Mouse (Mus musculus): ENCODE measurements around the gene Gm49355. TPM values are rescaled to one million over a fixed set of nuclear protein-coding genes. Genes with fewer than 3 reads are reported as not detected.

The Gm49355 gene
- polyA plus RNA-seq (2021; fragmentation: Nextera tagmentation): 0.20 and 0.24 TPM in 2 replicates
- long read RNA-seq, experiment 1, partial matches to known transcripts: 1 of 1 reads
- long read RNA-seq, experiment 1, other reads (novel, unspliced or antisense): 0 of 1 reads
- long read RNA-seq, experiment 2, partial matches to known transcripts: 2 of 2 reads
- long read RNA-seq, experiment 2, other reads (novel, unspliced or antisense): 0 of 2 reads

GRCm38 (mm10) chr14:12283641-12284040, at the start of gene Gm49355:
Gene Gm49355, plus strand, starts transcription at chr14:12283976.

DNA sequence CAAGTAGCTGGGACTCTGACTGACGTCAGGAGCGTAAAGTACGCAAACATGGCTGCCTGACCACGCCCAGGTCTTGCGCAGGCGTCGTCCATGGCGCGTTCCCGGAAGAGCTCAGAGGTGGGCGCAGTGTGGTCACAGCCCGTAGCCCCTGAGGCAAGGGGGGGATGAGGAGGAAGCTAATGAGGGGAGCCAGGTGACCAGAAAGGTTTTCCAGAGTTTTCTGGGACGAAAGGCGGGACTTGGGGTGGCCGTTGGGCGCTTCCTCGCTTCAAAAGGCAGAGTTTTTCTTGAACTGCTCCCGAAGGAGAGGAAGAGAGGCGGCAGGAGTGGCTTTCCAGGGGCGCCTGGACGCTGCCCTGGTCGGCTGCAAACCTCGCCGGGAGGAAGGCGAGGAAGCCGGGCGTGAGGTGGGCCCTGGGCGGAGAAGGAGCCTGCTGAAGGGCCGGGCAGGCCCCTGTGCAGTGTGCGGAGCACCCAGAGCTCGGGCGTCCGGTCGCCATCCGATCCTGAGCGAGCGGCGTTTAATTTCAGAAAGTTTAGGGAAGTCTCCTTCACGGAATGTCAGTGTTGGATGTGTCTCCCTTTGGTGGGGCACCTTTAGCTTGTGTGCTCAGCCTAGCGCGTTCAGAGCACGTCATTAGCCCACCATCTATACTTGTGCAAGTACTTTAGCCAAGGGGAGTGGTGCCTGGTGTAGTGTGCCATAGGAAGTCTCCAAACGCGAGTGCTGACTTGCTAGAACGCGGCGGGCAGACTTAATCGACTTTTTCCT, 551 bp downstream of the Gm49355 start, which contains the start of gene 3830406C13Rik:
TSS of gene 3830406C13Rik (plus strand) at position 33 of the 772 bp plus-strand sequence.

DNA sequence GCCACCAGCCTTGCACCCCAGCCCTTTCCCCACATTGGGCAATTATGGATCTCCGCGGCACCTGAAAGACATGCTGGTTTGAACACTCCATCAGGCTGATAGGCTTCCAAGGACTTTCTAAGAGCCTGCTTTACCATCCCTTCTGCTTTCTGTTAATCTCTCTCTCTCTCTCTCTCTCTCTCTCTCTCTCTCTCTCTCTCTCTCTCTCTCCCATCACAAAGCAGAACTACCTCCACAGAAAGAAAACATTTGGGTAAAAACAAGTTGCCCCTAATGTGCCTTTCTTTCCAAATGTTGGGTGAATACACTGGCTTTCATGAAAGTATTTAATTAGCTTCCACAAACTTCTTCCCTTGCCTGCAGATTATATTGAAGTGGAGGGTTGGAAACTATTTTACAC, 64.3 kb downstream of the Gm49355 start, which contains the start of gene Fezf2:
TSS of gene Fezf2 (minus strand) at position 101 of the 400 bp plus-strand sequence.

Other genes starting within 250 kb of the Gm49355 start
- 35.3 TPM in 2 replicates for gene 3830406C13Rik, start 197 bp downstream of the Gm49355 start, polyA plus RNA-seq (2021; fragmentation: Nextera tagmentation)
- 24.8 and 28.1 TPM in 2 replicates for gene Fezf2, start 64.2 kb downstream of the Gm49355 start, polyA plus RNA-seq (2021; fragmentation: Nextera tagmentation)

Measured in layer of hippocampus, adult 6 months (tissue).